Mouse (Mus musculus) lung, postnatal 0 days (tissue): ENCODE measurements around the gene Cutc.

Experiments used
- CTCF ChIP-seq: IDR thresholded peaks from 2 replicates; pipeline ENCODE4 v1.5.1; 2016; ENCODE audit warnings: antibody characterized with exemption, mild to moderate bottlenecking
- EP300 ChIP-seq: IDR thresholded peaks from 2 replicates; pipeline ENCODE4 v1.6.1; 2016; ENCODE audit warnings: antibody characterized with exemption, mild to moderate bottlenecking, control low read depth

- TF ChIP-seq EP300 (no peak), CTCF (no peak)
Observed at GRCm38 (mm10) chr19:43754872-43755271, 2.1 kb downstream of the Cutc start.
